Mouse (Mus musculus): ENCODE data around the gene Adam34.
"Not testable (repeated sequence)": the region's sequence is repeated elsewhere in the genome, so short reads cannot be mapped to it uniquely, and the experiment has no call there.

The Adam34 gene

DNA sequence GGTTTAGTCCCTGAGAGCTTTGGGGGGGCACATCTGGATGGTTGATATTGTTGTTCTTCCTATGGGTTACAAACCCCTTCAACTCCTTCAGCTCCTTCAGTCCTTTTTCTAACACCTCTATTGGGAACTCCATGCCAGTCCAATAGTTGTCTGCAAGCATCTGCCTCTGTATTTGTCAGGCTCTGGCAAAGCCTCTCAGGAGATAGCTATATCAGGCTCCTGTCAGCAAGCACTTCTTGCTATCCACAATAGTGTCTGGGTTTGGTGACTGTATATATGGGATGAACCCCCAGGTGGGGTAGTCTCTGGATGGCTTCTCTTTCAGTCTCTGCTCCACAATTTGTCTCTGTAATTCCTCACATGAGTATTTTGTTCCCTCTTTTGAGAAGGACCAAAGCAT is at the start of gene Adam34:
TSS of gene Adam34 (minus strand) at position 101 of the 400 bp plus-strand sequence.
- DNase-seq (ENCODE audit: low read depth, low spot score) = no peak

DNA sequence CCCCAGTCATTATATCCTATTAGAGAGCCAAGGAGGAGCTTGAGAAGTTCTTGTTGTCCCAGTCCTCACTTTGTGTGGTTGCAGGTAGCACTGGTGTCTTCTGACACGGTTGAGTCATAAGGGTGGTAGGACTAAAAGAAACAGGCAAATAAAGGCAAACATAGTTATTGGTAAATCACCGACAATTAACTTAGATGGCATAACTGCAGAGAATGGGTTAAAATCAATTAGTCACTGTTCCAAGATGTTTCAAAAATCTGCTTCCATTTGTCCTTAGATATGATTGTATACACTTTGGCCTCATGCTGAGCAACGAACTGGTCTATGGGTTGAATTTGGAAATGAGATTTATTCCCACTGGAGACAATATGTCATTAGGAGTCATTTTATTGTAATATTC is 82.7 kb downstream of the Adam34 start, which contains the start of gene Gm5346:
TSS of gene Gm5346 (minus strand) at position 101 of the 400 bp plus-strand sequence.
- no peak for DNase-seq (ENCODE audit: low read depth, low spot score)

DNA sequence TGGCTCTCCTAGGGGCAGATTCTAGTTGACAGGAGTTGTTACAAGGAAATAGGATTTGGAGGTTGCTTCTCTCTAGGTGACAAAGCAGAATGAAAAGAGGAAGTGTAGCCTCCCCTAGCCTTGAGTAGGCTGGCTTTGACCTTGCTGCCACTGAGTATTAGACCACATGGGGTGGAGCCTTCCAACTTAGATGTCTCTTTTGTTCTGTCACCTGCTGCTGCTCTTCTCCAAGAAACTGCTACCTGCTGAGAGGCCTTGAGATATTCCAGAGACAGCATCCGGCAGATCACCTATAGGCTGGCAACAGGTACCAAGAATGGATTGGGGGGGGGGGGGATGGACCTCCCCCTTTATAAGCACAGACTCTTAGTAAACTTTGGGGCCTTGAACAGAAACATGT is 93.8 kb downstream of the Adam34 start:
- DNase-seq (ENCODE audit: low read depth, low spot score) = no peak

DNA sequence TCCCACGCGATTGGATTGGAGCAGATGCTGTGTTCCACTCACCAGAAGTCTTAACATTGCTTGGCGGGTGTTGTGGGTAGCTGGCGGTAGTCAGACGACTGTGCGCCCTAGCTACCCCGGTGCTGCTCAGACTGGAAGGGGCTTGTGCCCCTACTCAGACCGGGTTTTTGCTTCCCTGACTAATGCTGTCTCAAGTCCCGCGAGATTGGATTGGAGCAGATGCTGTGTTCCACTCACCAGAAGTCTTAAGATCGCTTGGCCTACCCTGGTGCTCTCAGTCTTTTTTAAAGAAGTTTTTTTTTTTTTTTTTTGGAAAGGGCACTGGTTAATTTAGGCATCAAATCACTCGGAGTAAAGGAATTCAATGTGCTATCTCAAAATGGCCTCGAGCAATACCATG is 106.2 kb downstream of the Adam34 start:
- not testable (repeated sequence) for DNase-seq (ENCODE audit: low read depth, low spot score)

DNA sequence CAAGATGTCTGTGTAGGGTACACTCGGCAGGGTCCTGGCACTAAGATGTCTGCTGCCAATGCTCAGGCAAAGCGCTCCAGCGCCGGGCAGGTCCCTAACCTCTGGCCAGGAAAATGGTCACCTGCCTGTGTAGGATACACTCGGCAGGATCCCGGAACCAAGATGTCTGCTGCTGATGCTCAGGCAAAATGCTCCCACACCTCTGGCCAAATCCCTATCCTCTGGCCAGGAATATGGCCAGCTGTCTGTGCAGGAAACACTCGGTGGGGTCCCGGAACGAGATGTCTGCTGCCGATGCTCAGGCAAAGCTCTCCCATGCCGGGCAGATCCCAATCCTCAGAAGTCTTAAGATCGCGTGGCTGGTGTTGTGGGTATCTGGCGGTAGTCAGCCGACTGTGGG is 106.7 kb downstream of the Adam34 start:
- DNase-seq (ENCODE audit: low read depth, low spot score) = not testable (repeated sequence)

Data from mesoderm, embryonic 11.5 days (tissue).